Mouse (Mus musculus): ENCODE measurements at regions not wholly inside any gene's neighbourhood (a gene's known extent, or its start where the extent isn't known, plus 50 kb on each side); places are given as distances from the start of the nearest gene placed in this dataset.
A peak's percentile ranks its signal among the peaks of the same experiment; 100 is the strongest.

GRCm38 (mm10) chr1:186572651-186573050, 133.1 kb downstream of the Tgfb2 start:
- H3K9me3 ChIP-seq: no peaks in the 10 kb centered on the region
- H3K27me3 ChIP-seq: no peaks in the 10 kb centered on the region
- H3K4me3 ChIP-seq (replicated peaks): no peak overlapping the region
- H3K27ac ChIP-seq: no peak overlapping the region
- H3K36me3 ChIP-seq: no peaks in the 10 kb centered on the region
- WGBS: 88% methylated on average over 8 of the region's 8 CpGs
- no peak for ATAC-seq
- H3K4me1 ChIP-seq (replicated peaks): no peaks in the 10 kb centered on the region
- no peak overlapping the region for H3K9ac ChIP-seq (replicated peaks)
- H3K4me2 ChIP-seq (replicated peaks): no peak overlapping the region

- no peak overlapping the region for H3K27ac ChIP-seq
- H3K4me3 ChIP-seq (replicated peaks): no peak overlapping the region
- no peak for ATAC-seq
- H3K36me3 ChIP-seq: no peaks in the 10 kb centered on the region
- H3K27me3 ChIP-seq: no peaks in the 10 kb centered on the region
- H3K4me2 ChIP-seq (replicated peaks): no peak overlapping the region
- no peaks in the 10 kb centered on the region for H3K9me3 ChIP-seq
- 73% methylated on average over 4 of the region's 4 CpGs for WGBS
- H3K4me1 ChIP-seq (replicated peaks): no peaks in the 10 kb centered on the region
- no peak overlapping the region for H3K9ac ChIP-seq (replicated peaks)
These were observed 133.7 kb downstream of the Tgfb2 start for GRCm38 (mm10) chr1:186572092-186572491.

- no peak overlapping the region for H3K9ac ChIP-seq (replicated peaks)
- no peak for ATAC-seq
- H3K4me1 ChIP-seq (replicated peaks): peaks cover 8% of the 10 kb centered on the region; the same call in 1 of the 2 replicates
- H3K27ac ChIP-seq: no peak overlapping the region
- H3K36me3 ChIP-seq: no peaks in the 10 kb centered on the region
- no peak overlapping the region for H3K4me2 ChIP-seq (replicated peaks)
- no peak overlapping the region for H3K4me3 ChIP-seq (replicated peaks)
- 71% methylated on average over 4 of the region's 4 CpGs for WGBS
- no peaks in the 10 kb centered on the region for H3K9me3 ChIP-seq
- no peaks in the 10 kb centered on the region for H3K27me3 ChIP-seq
These were observed 137.3 kb downstream of the Tgfb2 start for GRCm38 (mm10) chr1:186568496-186568895.

GRCm38 (mm10) chr1:186568076-186568475, 137.7 kb downstream of the Tgfb2 start:
- 67% methylated on average over 6 of the region's 6 CpGs for WGBS
- H3K36me3 ChIP-seq: no peaks in the 10 kb centered on the region
- H3K27ac ChIP-seq: no peak overlapping the region
- no peaks in the 10 kb centered on the region for H3K27me3 ChIP-seq
- H3K4me2 ChIP-seq (replicated peaks): no peak overlapping the region
- H3K9me3 ChIP-seq: no peaks in the 10 kb centered on the region
- H3K4me3 ChIP-seq (replicated peaks): no peak overlapping the region
- ATAC-seq: no peak
- H3K4me1 ChIP-seq (replicated peaks): peaks cover 8% of the 10 kb centered on the region; the same call in 1 of the 2 replicates
- H3K9ac ChIP-seq (replicated peaks): no peak overlapping the region

- Histone ChIP-seq H3K27me3 (no peaks in the 10 kb centered on the region), H3K4me1 (replicated peaks) (peaks cover 8% of the 10 kb centered on the region; the same call in 1 of the 2 replicates), H3K9me3 (no peaks in the 10 kb centered on the region), H3K9ac (replicated peaks) (no peak overlapping the region), H3K27ac (no peak overlapping the region), H3K4me3 (replicated peaks) (no peak overlapping the region), H3K36me3 (no peaks in the 10 kb centered on the region), H3K4me2 (replicated peaks) (peak overlapping the region; percentile 2; the same call in 1 of the 2 replicates)
- no peak for ATAC-seq
- WGBS: 14% methylated on average over 15 of the region's 15 CpGs
These were observed 138.5 kb downstream of the Tgfb2 start for GRCm38 (mm10) chr1:186567136-186567826.

- no peak for ATAC-seq
- Histone ChIP-seq H3K9ac (replicated peaks) (no peak overlapping the region), H3K9me3 (no peaks in the 10 kb centered on the region), H3K4me2 (replicated peaks) (no peak overlapping the region), H3K4me1 (replicated peaks) (peaks cover 7% of the 10 kb centered on the region; the same call in 1 of the 2 replicates), H3K36me3 (no peaks in the 10 kb centered on the region), H3K4me3 (replicated peaks) (no peak overlapping the region), H3K27ac (no peak overlapping the region), H3K27me3 (no peaks in the 10 kb centered on the region)
- WGBS: 43% methylated on average over 3 of the region's 3 CpGs
These were observed 143.8 kb downstream of the Tgfb2 start for GRCm38 (mm10) chr1:186562027-186562426.

GRCm38 (mm10) chr1:186555441-186555975, 150.3 kb downstream of the Tgfb2 start:
- Histone ChIP-seq H3K36me3 (no peaks in the 10 kb centered on the region), H3K4me3 (replicated peaks) (no peak overlapping the region), H3K4me2 (replicated peaks) (no peak overlapping the region), H3K9ac (replicated peaks) (no peak overlapping the region), H3K27me3 (no peaks in the 10 kb centered on the region), H3K27ac (no peak overlapping the region), H3K4me1 (replicated peaks) (no peaks in the 10 kb centered on the region), H3K9me3 (no peaks in the 10 kb centered on the region)
- WGBS: 46% methylated on average over 6 of the region's 6 CpGs
- no peak for ATAC-seq

- Histone ChIP-seq H3K4me3 (replicated peaks) (no peak overlapping the region), H3K27me3 (no peaks in the 10 kb centered on the region), H3K27ac (no peak overlapping the region), H3K4me2 (replicated peaks) (no peak overlapping the region), H3K9me3 (no peaks in the 10 kb centered on the region), H3K36me3 (no peaks in the 10 kb centered on the region), H3K9ac (replicated peaks) (no peak overlapping the region), H3K4me1 (replicated peaks) (no peaks in the 10 kb centered on the region)
- 78% methylated on average over 7 of the region's 7 CpGs for WGBS
- ATAC-seq: no peak
These were observed 151.2 kb downstream of the Tgfb2 start for GRCm38 (mm10) chr1:186554520-186555010.

- no peak for ATAC-seq
These were observed 153.1 kb downstream of the Tgfb2 start for GRCm38 (mm10) chr1:186552689-186553088.

GRCm38 (mm10) chr1:186550265-186550885, 155.4 kb downstream of the Tgfb2 start:
- no peaks in the 10 kb centered on the region for H3K36me3 ChIP-seq
- no peak overlapping the region for H3K4me2 ChIP-seq (replicated peaks)
- no peaks in the 10 kb centered on the region for H3K9me3 ChIP-seq
- H3K9ac ChIP-seq (replicated peaks): no peak overlapping the region
- H3K27me3 ChIP-seq: no peaks in the 10 kb centered on the region
- no peak for ATAC-seq
- H3K4me1 ChIP-seq (replicated peaks): no peaks in the 10 kb centered on the region
- H3K27ac ChIP-seq: no peak overlapping the region
- no peak overlapping the region for H3K4me3 ChIP-seq (replicated peaks)
- 93% methylated on average over 7 of the region's 7 CpGs for WGBS

More at GRCm38 (mm10) chr1:186552689-186553088, 153.1 kb downstream of the Tgfb2 start:
- no peak overlapping the region for H3K9ac ChIP-seq (replicated peaks)
- H3K27ac ChIP-seq: no peak overlapping the region
- no peaks in the 10 kb centered on the region for H3K36me3 ChIP-seq
- H3K4me3 ChIP-seq (replicated peaks): no peak overlapping the region
- H3K27me3 ChIP-seq: no peaks in the 10 kb centered on the region
- H3K4me2 ChIP-seq (replicated peaks): no peak overlapping the region
- no peaks in the 10 kb centered on the region for H3K4me1 ChIP-seq (replicated peaks)
- no peaks in the 10 kb centered on the region for H3K9me3 ChIP-seq
- 89% methylated on average over 7 of the region's 7 CpGs for WGBS

GRCm38 (mm10) chr1:186549207-186549606, 156.6 kb downstream of the Tgfb2 start:
- H3K9me3 ChIP-seq: no peaks in the 10 kb centered on the region
- H3K36me3 ChIP-seq: no peaks in the 10 kb centered on the region
- WGBS: 91% methylated on average over 12 of the region's 12 CpGs

GRCm38 (mm10) chr1:186546386-186547185, 159.2 kb downstream of the Tgfb2 start:
- 0 out of 2 replicates have a peak overlapping the region, but pooled peaks have one; percentile 11 for H3K4me2 ChIP-seq (replicated peaks)
- no peak overlapping the region for H3K4me3 ChIP-seq (replicated peaks)
- no peaks in the 10 kb centered on the region for H3K27me3 ChIP-seq
- WGBS: 56% methylated on average over 22 of the region's 22 CpGs
- no peaks in the 10 kb centered on the region for H3K4me1 ChIP-seq (replicated peaks)
- no peak for ATAC-seq
- H3K9me3 ChIP-seq: no peaks in the 10 kb centered on the region
- H3K36me3 ChIP-seq: no peaks in the 10 kb centered on the region
- H3K27ac ChIP-seq: no peak overlapping the region
- H3K9ac ChIP-seq (replicated peaks): no peak overlapping the region

More at GRCm38 (mm10) chr1:186549207-186549606, 156.6 kb downstream of the Tgfb2 start:
- no peaks in the 10 kb centered on the region for H3K27me3 ChIP-seq
- no peak overlapping the region for H3K4me2 ChIP-seq (replicated peaks)
- no peak for ATAC-seq
- H3K4me1 ChIP-seq (replicated peaks): no peaks in the 10 kb centered on the region
- no peak overlapping the region for H3K4me3 ChIP-seq (replicated peaks)
- H3K27ac ChIP-seq: no peak overlapping the region
- no peak overlapping the region for H3K9ac ChIP-seq (replicated peaks)

Measured in midbrain, embryonic 13.5 days (tissue).